Mouse (Mus musculus) liver, adult 2 months (tissue): Measurements from ENCODE around the gene Arid3c.
A peak's percentile ranks its signal among the peaks of the same experiment; 100 is the strongest.

Source experiments
- CTCF ChIP-seq: fragments of 200-500 bp; IDR thresholded peaks from 2 replicates; pipeline ENCODE4 v1.5.1; 2011; ENCODE audit warnings: low read depth, low read length, control low read depth
- POLR2A ChIP-seq: fragments of 200-500 bp; IDR thresholded peaks from 2 replicates; pipeline ENCODE4 v1.6.1; 2011; ENCODE audit warnings: low read length, control low read depth; ENCODE audit not compliant: insufficient read depth; ENCODE audit errors: extremely low read depth

DNA sequence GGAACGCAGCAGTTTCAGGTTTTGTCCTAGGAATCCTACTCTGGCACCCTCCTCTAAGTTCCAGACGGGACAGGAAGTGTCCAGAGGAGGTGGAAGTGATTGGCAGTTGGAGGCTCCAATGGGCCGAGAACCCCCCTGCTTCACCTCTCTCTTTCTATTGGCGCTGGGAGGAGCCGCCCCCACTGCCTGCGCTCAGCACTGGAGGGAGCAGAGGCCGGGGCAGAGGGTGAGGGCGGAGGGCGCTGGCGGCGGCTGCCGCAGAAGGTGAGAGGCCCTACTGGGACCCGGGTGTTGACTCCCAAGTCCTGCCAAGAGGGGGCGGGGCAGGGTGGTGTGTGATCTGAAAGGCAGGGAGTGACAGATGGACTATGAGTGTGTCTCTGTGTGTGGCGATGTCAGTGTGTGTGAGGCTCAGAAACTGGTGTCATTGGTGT, 29.4 kb upstream of the Arid3c start:
- TF ChIP-seq CTCF (0 out of 2 replicates have a peak, but pooled peaks have one; percentile 2), POLR2A (peak; percentile 54)
